7 mouse cellular contexts compared by ENCODE assay signal in genomic region chr10:84357997-84358737, GRCm38 (mm10).
DNase-seq lines count a peak whose midpoint lies in the region.

No protein-coding gene starts in this region.

- DNase-seq in cerebellum, adult 11-12 months, result peak; percentile 98
- peak; percentile 95 to 98 for DNase-seq in cerebellum, postnatal 36 days
- DNase-seq in layer of hippocampus, adult 8-10 months (ENCODE audit: low spot score in 2 of 2), result peak; percentile 90 to 93
- peak; percentile 76 for DNase-seq in retina, postnatal 1 day
- DNase-seq in lung, adult 18-20 months, result no peak
- DNase-seq in heart, adult 8-10 months (ENCODE audit: low spot score), result no peak
- no peak for DNase-seq in lung, postnatal 36 days

Comparison
In these comparisons a context has a peak if more than half of its experiments do, and no peak if none do; other contexts are left out.
1. DNase-seq: peak in cerebellum, adult 11-12 months (single experiment), cerebellum, postnatal 36 days (2 of 2), layer of hippocampus, adult 8-10 months (2 of 2) and retina, postnatal 1 day (single experiment); none in lung, adult 18-20 months (0 of 2), heart, adult 8-10 months (single experiment) and lung, postnatal 36 days (single experiment).